Mouse (Mus musculus): Measurements from ENCODE around the gene Slc38a10. TPM values are rescaled to one million over a fixed set of nuclear protein-coding genes. Genes with fewer than 3 reads are reported as not detected.

Gene Slc38a10
- polyA plus RNA-seq, 1 experiment, result 90.4 TPM

GRCm38 (mm10) chr11:120149510-120150200 lies 1.5 kb downstream of the Slc38a10 start:
- TF ChIP-seq POLR2A (IDR thresholded peaks at IDR 0.05; ENCODE audit: control insufficient read depth, low read depth, low read length) (no peak), CTCF (IDR thresholded peaks at IDR 0.05; ENCODE audit: control insufficient read depth, insufficient read depth, insufficient replicate concordance, low read depth, low read length) (no peak)
- no peak overlapping the region for H3K4me3 ChIP-seq (ENCODE audit: control insufficient read depth, low read depth, low read length)
- H3K36me3 ChIP-seq (ENCODE audit: control insufficient read depth, insufficient read depth, low read length), result no peaks in the 10 kb centered on the region
- no peak overlapping the region for H3K27ac ChIP-seq (ENCODE audit: control insufficient read depth, insufficient read depth, low read depth, low read length)
- no peaks in the 10 kb centered on the region for H3K27me3 ChIP-seq (ENCODE audit: control insufficient read depth, insufficient read depth, low read length)
- peaks cover 10% of the 10 kb centered on the region for H3K4me1 ChIP-seq (ENCODE audit: control insufficient read depth, insufficient read depth, low read length)

GRCm38 (mm10) chr11:120148201-120148855 lies 2.8 kb downstream of the Slc38a10 start:
- no peaks in the 10 kb centered on the region for H3K36me3 ChIP-seq (ENCODE audit: control insufficient read depth, insufficient read depth, low read length)
- no peak for TF ChIP-seq CTCF (IDR thresholded peaks at IDR 0.05; ENCODE audit: control insufficient read depth, insufficient read depth, insufficient replicate concordance, low read depth, low read length)
- no peak for TF ChIP-seq POLR2A (IDR thresholded peaks at IDR 0.05; ENCODE audit: control insufficient read depth, low read depth, low read length)
- H3K27ac ChIP-seq (ENCODE audit: control insufficient read depth, insufficient read depth, low read depth, low read length), result no peak overlapping the region
- H3K4me3 ChIP-seq (ENCODE audit: control insufficient read depth, low read depth, low read length), result no peak overlapping the region
- no peaks in the 10 kb centered on the region for H3K27me3 ChIP-seq (ENCODE audit: control insufficient read depth, insufficient read depth, low read length)
- H3K4me1 ChIP-seq (ENCODE audit: control insufficient read depth, insufficient read depth, low read length), result peaks cover 11% of the 10 kb centered on the region

GRCm38 (mm10) chr11:120143708-120144497 lies 7.2 kb downstream of the Slc38a10 start:
- no peak for TF ChIP-seq CTCF (IDR thresholded peaks at IDR 0.05; ENCODE audit: control insufficient read depth, insufficient read depth, insufficient replicate concordance, low read depth, low read length)
- TF ChIP-seq POLR2A (IDR thresholded peaks at IDR 0.05; ENCODE audit: control insufficient read depth, low read depth, low read length), result no peak
- no peak overlapping the region for H3K27ac ChIP-seq (ENCODE audit: control insufficient read depth, insufficient read depth, low read depth, low read length)
- no peaks in the 10 kb centered on the region for H3K36me3 ChIP-seq (ENCODE audit: control insufficient read depth, insufficient read depth, low read length)

GRCm38 (mm10) chr11:120142601-120143051 lies 8.5 kb downstream of the Slc38a10 start:
- Histone ChIP-seq H3K36me3 (ENCODE audit: control insufficient read depth, insufficient read depth, low read length) (no peaks in the 10 kb centered on the region), H3K27ac (ENCODE audit: control insufficient read depth, insufficient read depth, low read depth, low read length) (no peak overlapping the region), H3K4me1 (ENCODE audit: control insufficient read depth, insufficient read depth, low read length) (peaks cover 2% of the 10 kb centered on the region; the same call in 1 of the 2 replicates), H3K27me3 (ENCODE audit: control insufficient read depth, insufficient read depth, low read length) (no peaks in the 10 kb centered on the region), H3K4me3 (ENCODE audit: control insufficient read depth, low read depth, low read length) (no peak overlapping the region)
- TF ChIP-seq POLR2A (IDR thresholded peaks at IDR 0.05; ENCODE audit: control insufficient read depth, low read depth, low read length) (no peak), CTCF (IDR thresholded peaks at IDR 0.05; ENCODE audit: control insufficient read depth, insufficient read depth, insufficient replicate concordance, low read depth, low read length) (no peak)

More at GRCm38 (mm10) chr11:120143708-120144497, 7.2 kb downstream of the Slc38a10 start:
- Histone ChIP-seq H3K4me1 (ENCODE audit: control insufficient read depth, insufficient read depth, low read length) (peaks cover 2% of the 10 kb centered on the region; the same call in 1 of the 2 replicates), H3K27me3 (ENCODE audit: control insufficient read depth, insufficient read depth, low read length) (no peaks in the 10 kb centered on the region), H3K4me3 (ENCODE audit: control insufficient read depth, low read depth, low read length) (no peak overlapping the region)

GRCm38 (mm10) chr11:120140255-120140654 lies 10.9 kb downstream of the Slc38a10 start:
- no peaks in the 10 kb centered on the region for H3K27me3 ChIP-seq (ENCODE audit: control insufficient read depth, insufficient read depth, low read length)
- H3K4me1 ChIP-seq (ENCODE audit: control insufficient read depth, insufficient read depth, low read length), result peaks cover 2% of the 10 kb centered on the region; the same call in 1 of the 2 replicates
- no peak overlapping the region for H3K27ac ChIP-seq (ENCODE audit: control insufficient read depth, insufficient read depth, low read depth, low read length)
- H3K4me3 ChIP-seq (ENCODE audit: control insufficient read depth, low read depth, low read length), result no peak overlapping the region
- TF ChIP-seq CTCF (IDR thresholded peaks at IDR 0.05; ENCODE audit: control insufficient read depth, insufficient read depth, insufficient replicate concordance, low read depth, low read length) (no peak), POLR2A (IDR thresholded peaks at IDR 0.05; ENCODE audit: control insufficient read depth, low read depth, low read length) (no peak)
- H3K36me3 ChIP-seq (ENCODE audit: control insufficient read depth, insufficient read depth, low read length), result no peaks in the 10 kb centered on the region

- Histone ChIP-seq H3K4me1 (ENCODE audit: control insufficient read depth, insufficient read depth, low read length) (peaks cover 2% of the 10 kb centered on the region; the same call in 1 of the 2 replicates), H3K27me3 (ENCODE audit: control insufficient read depth, insufficient read depth, low read length) (no peaks in the 10 kb centered on the region), H3K27ac (ENCODE audit: control insufficient read depth, insufficient read depth, low read depth, low read length) (no peak overlapping the region), H3K4me3 (ENCODE audit: control insufficient read depth, low read depth, low read length) (no peak overlapping the region), H3K36me3 (ENCODE audit: control insufficient read depth, insufficient read depth, low read length) (no peaks in the 10 kb centered on the region)
- no peak for TF ChIP-seq POLR2A (IDR thresholded peaks at IDR 0.05; ENCODE audit: control insufficient read depth, low read depth, low read length)
- no peak for TF ChIP-seq CTCF (IDR thresholded peaks at IDR 0.05; ENCODE audit: control insufficient read depth, insufficient read depth, insufficient replicate concordance, low read depth, low read length)
Observed at GRCm38 (mm10) chr11:120139309-120139731, 11.8 kb downstream of the Slc38a10 start.

- Histone ChIP-seq H3K4me3 (ENCODE audit: control insufficient read depth, low read depth, low read length) (no peak overlapping the region), H3K36me3 (ENCODE audit: control insufficient read depth, insufficient read depth, low read length) (no peaks in the 10 kb centered on the region; the same call in 1 of the 2 replicates), H3K27me3 (ENCODE audit: control insufficient read depth, insufficient read depth, low read length) (no peaks in the 10 kb centered on the region), H3K27ac (ENCODE audit: control insufficient read depth, insufficient read depth, low read depth, low read length) (no peak overlapping the region), H3K4me1 (ENCODE audit: control insufficient read depth, insufficient read depth, low read length) (no peaks in the 10 kb centered on the region)
- TF ChIP-seq POLR2A (IDR thresholded peaks at IDR 0.05; ENCODE audit: control insufficient read depth, low read depth, low read length), result no peak
- TF ChIP-seq CTCF (IDR thresholded peaks at IDR 0.05; ENCODE audit: control insufficient read depth, insufficient read depth, insufficient replicate concordance, low read depth, low read length), result no peak
Observed at GRCm38 (mm10) chr11:120137625-120138004, 13.5 kb downstream of the Slc38a10 start.
